Mouse (Mus musculus): ENCODE data around the gene Chd3. TPM values are rescaled to one million over a fixed set of nuclear protein-coding genes. Genes with fewer than 3 reads are reported as not detected.
"Not testable (repeated sequence)": the region's sequence is repeated elsewhere in the genome, so short reads cannot be mapped to it uniquely, and the experiment has no call there.

Chd3 gene
- polyA plus RNA-seq, 1 experiment from 2014 or later: 46.9 TPM

- H3K4me3 ChIP-seq: 0 out of 2 replicates have a peak overlapping the region, but pooled peaks have one; percentile 9
- no peaks in the 10 kb centered on the region for H3K9me3 ChIP-seq
- H3K4me1 ChIP-seq (replicated peaks): peaks cover 49% of the 10 kb centered on the region
- peaks cover 92% of the 10 kb centered on the region for H3K36me3 ChIP-seq
- no peak for DNase-seq (ENCODE audit: low spot score)
- no peak overlapping the region for H3K27ac ChIP-seq
- 92% methylated on average over 38 of the region's 38 CpGs for WGBS
- H3K27me3 ChIP-seq (ENCODE audit: insufficient read depth, poor library complexity, severe bottlenecking): peaks cover 21% of the 10 kb centered on the region
These were observed 34.7 kb upstream of the Chd3 start for GRCm38 (mm10) chr11:69403691-69404594.

- 87% methylated on average over 12 of the region's 12 CpGs for WGBS
- Histone ChIP-seq H3K4me3 (peak overlapping the region; percentile 11; the same call in 1 of the 2 replicates), H3K36me3 (peaks cover 86% of the 10 kb centered on the region), H3K27me3 (ENCODE audit: insufficient read depth, poor library complexity, severe bottlenecking) (peaks cover 32% of the 10 kb centered on the region), H3K9me3 (no peaks in the 10 kb centered on the region), H3K27ac (no peak overlapping the region), H3K4me1 (replicated peaks) (peaks cover 51% of the 10 kb centered on the region)
- no peak for DNase-seq (ENCODE audit: low spot score)
These were observed 32.8 kb upstream of the Chd3 start for GRCm38 (mm10) chr11:69401987-69402386.

GRCm38 (mm10) chr11:69401210-69401637 lies 32.0 kb upstream of the Chd3 start:
- Histone ChIP-seq H3K36me3 (peaks cover 79% of the 10 kb centered on the region), H3K9me3 (no peaks in the 10 kb centered on the region), H3K27ac (no peak overlapping the region), H3K4me3 (peak overlapping the region; percentile 25; the same call in 1 of the 2 replicates), H3K27me3 (ENCODE audit: insufficient read depth, poor library complexity, severe bottlenecking) (peaks cover 32% of the 10 kb centered on the region), H3K4me1 (replicated peaks) (peaks cover 59% of the 10 kb centered on the region)
- WGBS: 20% methylated on average over 22 of the region's 22 CpGs
- DNase-seq (ENCODE audit: low spot score): peak; percentile 84

- H3K27me3 ChIP-seq (ENCODE audit: insufficient read depth, poor library complexity, severe bottlenecking): peaks cover 32% of the 10 kb centered on the region
- no peak for DNase-seq (ENCODE audit: low spot score)
- H3K4me1 ChIP-seq (replicated peaks): peaks cover 62% of the 10 kb centered on the region
- peaks cover 69% of the 10 kb centered on the region for H3K36me3 ChIP-seq
- H3K9me3 ChIP-seq: no peaks in the 10 kb centered on the region
- H3K4me3 ChIP-seq: peak overlapping the region; percentile 35
- 75% methylated on average over 25 of the region's 25 CpGs for whole genome bisulfite sequencing
- peak overlapping the region; percentile 68 for H3K27ac ChIP-seq
These were observed 31.1 kb upstream of the Chd3 start for GRCm38 (mm10) chr11:69400083-69400850.

- Histone ChIP-seq H3K9me3 (no peaks in the 10 kb centered on the region), H3K27me3 (ENCODE audit: insufficient read depth, poor library complexity, severe bottlenecking) (peaks cover 32% of the 10 kb centered on the region), H3K4me3 (peak overlapping the region; percentile 77), H3K4me1 (replicated peaks) (peaks cover 66% of the 10 kb centered on the region), H3K27ac (peak overlapping the region; percentile 68), H3K36me3 (peaks cover 61% of the 10 kb centered on the region)
- peak; percentile 53 for DNase-seq (ENCODE audit: low spot score)
- 10% methylated on average over 66 of the region's 66 CpGs for WGBS
These were observed 30.2 kb upstream of the Chd3 start for GRCm38 (mm10) chr11:69399201-69400082.

GRCm38 (mm10) chr11:69398486-69399200 lies 29.4 kb upstream of the Chd3 start:
- Histone ChIP-seq H3K4me1 (replicated peaks) (peaks cover 70% of the 10 kb centered on the region), H3K27me3 (ENCODE audit: insufficient read depth, poor library complexity, severe bottlenecking) (peaks cover 32% of the 10 kb centered on the region), H3K9me3 (no peaks in the 10 kb centered on the region), H3K4me3 (peak overlapping the region; percentile 77), H3K27ac (peak overlapping the region; percentile 81), H3K36me3 (peaks cover 53% of the 10 kb centered on the region)
- WGBS: 8% methylated on average over 21 of the region's 21 CpGs
- DNase-seq (ENCODE audit: low spot score): no peak

- H3K27ac ChIP-seq: peak within 1 kb of the TSS; percentile 99
- H3K36me3 ChIP-seq: peaks cover 47% of the 10 kb centered on the region
- peak; percentile 61 for DNase-seq (ENCODE audit: low spot score)
- WGBS: 5% methylated on average over 16 of the region's 16 CpGs
- peaks cover 32% of the 10 kb centered on the region for H3K27me3 ChIP-seq (ENCODE audit: insufficient read depth, poor library complexity, severe bottlenecking)
- no peaks in the 10 kb centered on the region for H3K9me3 ChIP-seq
- H3K4me1 ChIP-seq (replicated peaks): peaks cover 70% of the 10 kb centered on the region
- peak within 1 kb of the TSS; percentile 77 for H3K4me3 ChIP-seq
These were observed 28.9 kb upstream of the Chd3 start, which contains the start of gene Tmem88 for GRCm38 (mm10) chr11:69398059-69398458. Gene Tmem88, minus strand, starts transcription at chr11:69398234.

- Histone ChIP-seq H3K4me1 (replicated peaks) (peaks cover 70% of the 10 kb centered on the region), H3K27ac (peak overlapping the region; percentile 81), H3K36me3 (peaks cover 43% of the 10 kb centered on the region), H3K4me3 (peak overlapping the region; percentile 77), H3K27me3 (ENCODE audit: insufficient read depth, poor library complexity, severe bottlenecking) (peaks cover 32% of the 10 kb centered on the region), H3K9me3 (no peaks in the 10 kb centered on the region)
- WGBS: 3% methylated on average over 24 of the region's 24 CpGs
- DNase-seq (ENCODE audit: low spot score): peak; percentile 55
These were observed 28.4 kb upstream of the Chd3 start for GRCm38 (mm10) chr11:69397581-69398057.

- H3K27me3 ChIP-seq (ENCODE audit: insufficient read depth, poor library complexity, severe bottlenecking): peaks cover 32% of the 10 kb centered on the region
- H3K9me3 ChIP-seq: no peaks in the 10 kb centered on the region
- H3K4me3 ChIP-seq: peak overlapping the region; percentile 77
- H3K27ac ChIP-seq: peak overlapping the region; percentile 99
- no peak for DNase-seq (ENCODE audit: low spot score)
- peaks cover 40% of the 10 kb centered on the region for H3K36me3 ChIP-seq
- 29% methylated on average over 11 of the region's 11 CpGs for WGBS
- H3K4me1 ChIP-seq (replicated peaks): peaks cover 67% of the 10 kb centered on the region
These were observed 27.6 kb upstream of the Chd3 start for GRCm38 (mm10) chr11:69396772-69397171.

GRCm38 (mm10) chr11:69395634-69396373 lies 26.6 kb upstream of the Chd3 start:
- H3K9me3 ChIP-seq: no peaks in the 10 kb centered on the region
- peak overlapping the region; percentile 99 for H3K27ac ChIP-seq
- peak; percentile 96 for DNase-seq (ENCODE audit: low spot score)
- H3K4me1 ChIP-seq (replicated peaks): peaks cover 57% of the 10 kb centered on the region
- H3K4me3 ChIP-seq: peak overlapping the region; percentile 77
- H3K36me3 ChIP-seq: peaks cover 30% of the 10 kb centered on the region
- under 1% methylated on average over 48 of the region's 48 CpGs for whole genome bisulfite sequencing
- peaks cover 25% of the 10 kb centered on the region for H3K27me3 ChIP-seq (ENCODE audit: insufficient read depth, poor library complexity, severe bottlenecking)

GRCm38 (mm10) chr11:69395235-69395633 lies 26.0 kb upstream of the Chd3 start, which contains the start of the genes Naa38 and Cyb5d1:
Gene Naa38, plus strand, starts transcription at chr11:69395487.
Gene Cyb5d1, minus strand, starts transcription at chr11:69395631.
- H3K4me1 ChIP-seq (replicated peaks): peaks cover 52% of the 10 kb centered on the region
- peak within 1 kb of the TSS; percentile 77 for H3K4me3 ChIP-seq
- WGBS: under 1% methylated on average over 24 of the region's 24 CpGs
- peak within 1 kb of the TSS; percentile 99 for H3K27ac ChIP-seq
- not testable (repeated sequence) for H3K9me3 ChIP-seq
- H3K27me3 ChIP-seq (ENCODE audit: insufficient read depth, poor library complexity, severe bottlenecking): peaks cover 19% of the 10 kb centered on the region
- DNase-seq (ENCODE audit: low spot score): peak; percentile 85
- H3K36me3 ChIP-seq: peaks cover 24% of the 10 kb centered on the region
